Mouse (Mus musculus) liver, adult 2 months (tissue): ENCODE data around the gene Stk32b.

Source experiments
- CTCF ChIP-seq: fragments of 200-500 bp; IDR thresholded peaks from 2 replicates; pipeline ENCODE4 v1.5.1; 2011; ENCODE audit warnings: low read depth, low read length, control low read depth
- POLR2A ChIP-seq: fragments of 200-500 bp; IDR thresholded peaks from 2 replicates; pipeline ENCODE4 v1.6.1; 2011; ENCODE audit warnings: low read length, control low read depth; ENCODE audit not compliant: insufficient read depth; ENCODE audit errors: extremely low read depth

- TF ChIP-seq CTCF (no peak), POLR2A (no peak)
Measured at GRCm38 (mm10) chr5:37697286-37697685, 19.7 kb downstream of the Stk32b start.
